In genomic region chr3:101492908-101493307, GRCm38 (mm10) we compare ENCODE assay signal across 17 mouse cellular contexts.
"Had no signal": no experiment of that assay in that cellular context is flagged by ENCODE, and none has a peak within 500 bp of the region (broad histone marks: within the 10 kb centered on the region; RNA-seq: fewer than 3 reads in every experiment).

No protein-coding gene starts in this region.

- DNase-seq: kidney, adult 18-20 months; kidney, postnatal 10 days; kidney, postnatal 4 days; liver; liver, embryonic 13.5 days; liver, postnatal 0 days; lung, postnatal 14 days; right cerebral cortex, adult 18-20 months; right cerebral cortex, postnatal 25 days had no signal

- H3K4me3 ChIP-seq: intestine, embryonic 15.5 days; layer of hippocampus, adult 2 months; limb, embryonic 12.5 days; liver, embryonic 13.5 days; lung, embryonic 15.5 days; megakaryocyte, embryonic 14.5 days; myocyte; neural tube, embryonic 15.5 days had no signal

- H3K27me3 ChIP-seq: intestine, embryonic 15.5 days; limb, embryonic 12.5 days; liver, embryonic 13.5 days; lung, embryonic 15.5 days; neural tube, embryonic 15.5 days had no signal

- H3K9me3 ChIP-seq: intestine, embryonic 15.5 days; liver, embryonic 13.5 days; lung, embryonic 15.5 days; neural tube, embryonic 15.5 days had no signal

- H3K27ac ChIP-seq: intestine, embryonic 15.5 days; layer of hippocampus, adult 2 months; limb, embryonic 12.5 days; liver, embryonic 13.5 days; lung, embryonic 15.5 days; macrophage; neural tube, embryonic 15.5 days had no signal

- H3K4me2 ChIP-seq: intestine, embryonic 15.5 days; limb, embryonic 12.5 days; liver, embryonic 13.5 days; lung, embryonic 15.5 days; neural tube, embryonic 15.5 days had no signal

- H3K36me3 ChIP-seq: intestine, embryonic 15.5 days; limb, embryonic 12.5 days; liver, embryonic 13.5 days; lung, embryonic 15.5 days; neural tube, embryonic 15.5 days had no signal

- H3K9ac ChIP-seq: intestine, embryonic 15.5 days; limb, embryonic 12.5 days; liver, embryonic 13.5 days; liver, postnatal 0 days; lung, embryonic 15.5 days; neural tube, embryonic 15.5 days had no signal
